Mouse (Mus musculus) embryonic facial prominence, embryonic 13.5 days (tissue): ENCODE data around the gene Fbxl14. TPM values are rescaled to one million over a fixed set of nuclear protein-coding genes. Genes with fewer than 3 reads are reported as not detected.
A peak's percentile ranks its signal among the peaks of the same experiment; 100 is the strongest.

Experiments
- ATAC-seq: fragments of 200-750 bp; cut with Nextera tagmentation; 2 replicates; pipeline ENCODE4 v1.8.0; 2017; ENCODE audit warnings: low read depth; ENCODE audit not compliant: insufficient number of reproducible peaks, insufficient read depth, low FRiP score, low TSS enrichment
- H3K27ac ChIP-seq: fragments of 300-500 bp; sonication (generic); 2 replicates; pipeline ENCODE4 v1.5.1; 2015; ENCODE audit warnings: moderate library complexity, mild to moderate bottlenecking, inconsistent platforms
- H3K27me3 ChIP-seq: fragments of 300-500 bp; sonication (generic); 2 replicates; pipeline ENCODE4 v1.6.1; 2015; ENCODE audit warnings: mild to moderate bottlenecking, inconsistent platforms
- H3K36me3 ChIP-seq: fragments of 300-500 bp; sonication (generic); 2 replicates; pipeline ENCODE4 v1.6.1; 2015; ENCODE audit warnings: mild to moderate bottlenecking, inconsistent platforms
- H3K4me1 ChIP-seq: fragments of 300-500 bp; sonication (generic); 2 replicates; pipeline ENCODE4 v1.6.1; 2015; ENCODE audit warnings: inconsistent platforms
- H3K4me2 ChIP-seq: fragments of 300-500 bp; sonication (generic); 2 replicates; pipeline ENCODE4 v1.6.1; 2015; ENCODE audit warnings: moderate library complexity, mild to moderate bottlenecking, inconsistent platforms
- H3K4me3 ChIP-seq: fragments of 300-500 bp; sonication (generic); 2 replicates; pipeline ENCODE4 v1.5.1; 2015; ENCODE audit warnings: mild to moderate bottlenecking, inconsistent platforms
- H3K9ac ChIP-seq: fragments of 300-500 bp; sonication (generic); 2 replicates; pipeline ENCODE4 v1.6.1; 2015; ENCODE audit warnings: mild to moderate bottlenecking, inconsistent platforms
- H3K9me3 ChIP-seq: fragments of 300-500 bp; sonication (generic); 2 replicates; pipeline ENCODE4 v1.6.1; 2016; ENCODE audit warnings: inconsistent platforms
- WGBS: fragments of 180-500 bp; shearing (Covaris S2); methylation state at CpG from one replicate; pipeline ENCODE4 v1.1.7; 2015; ENCODE audit warnings: mixed read lengths; 5-methylcytosine and 5-hydroxymethylcytosine counted together
- polyA plus RNA-seq: library from polyadenylated mRNA; unstranded; fragments of >200 nt; fragmentation: Nextera tagmentation; extraction: Ambion mirVana; gene quantifications from 2 replicates; pipeline ENCODE4 v1.2.1, GENCODE M21; 2015

Fbxl14 gene
- polyA plus RNA-seq, 1 experiment from 2014 or later = 3.8 TPM

DNA sequence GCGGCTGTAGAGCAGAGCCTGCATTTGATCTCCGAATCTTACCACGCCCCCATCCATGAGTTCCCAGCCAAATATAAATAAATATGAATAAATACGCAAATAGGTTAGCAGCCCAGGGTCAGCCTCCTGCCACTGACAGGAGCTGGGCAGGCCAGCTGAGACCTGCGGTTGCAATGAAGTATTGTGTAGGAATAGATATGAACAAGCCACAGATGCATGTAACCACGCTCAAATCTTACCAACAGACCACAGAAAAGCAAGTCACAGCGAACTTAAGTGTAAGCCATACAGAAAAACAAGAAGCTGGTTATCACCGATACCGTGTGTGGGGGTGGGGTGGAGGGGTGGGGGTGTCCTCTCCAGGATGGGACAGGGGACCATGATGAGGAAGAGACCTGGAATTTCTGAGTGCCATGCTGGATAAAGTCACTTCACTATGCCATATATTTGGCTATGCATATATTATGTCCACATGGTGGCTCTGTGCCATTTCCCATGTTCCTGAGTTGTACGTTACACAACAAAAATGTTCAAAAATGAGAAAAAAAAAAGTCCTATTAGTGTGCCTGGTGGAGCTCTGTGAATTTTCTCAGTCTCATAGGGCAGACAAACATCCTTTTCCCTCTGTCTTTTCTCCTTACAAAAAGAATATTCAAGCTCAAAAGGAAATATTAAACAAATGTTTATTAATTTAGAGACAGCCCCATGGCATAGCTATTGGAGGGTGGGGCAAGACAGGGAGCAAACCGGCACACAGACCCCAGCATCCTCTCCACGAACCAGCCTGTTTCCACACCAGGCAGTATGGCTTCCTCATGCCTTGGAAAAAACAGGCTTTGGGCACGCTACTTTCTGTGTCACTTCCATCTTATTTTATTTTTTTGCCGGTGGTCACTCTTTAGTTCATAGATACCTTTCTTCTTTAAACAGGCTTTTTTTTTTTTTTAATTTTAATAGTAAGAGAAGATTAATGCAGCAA lies 28.2 kb upstream of the Fbxl14 start:
- peaks cover 37% of the 10 kb centered on the region for H3K4me1 ChIP-seq
- H3K4me3 ChIP-seq = peak overlapping the region; percentile 41
- H3K36me3 ChIP-seq = no peaks in the 10 kb centered on the region
- no peaks in the 10 kb centered on the region for H3K9me3 ChIP-seq
- 30% methylated on average over 14 of the region's 14 CpGs for WGBS
- ATAC-seq = no peak
- H3K27me3 ChIP-seq = peaks cover 11% of the 10 kb centered on the region
- peak overlapping the region; percentile 75 for H3K4me2 ChIP-seq
- no peak overlapping the region; the same call in 1 of the 2 replicates for H3K27ac ChIP-seq
- H3K9ac ChIP-seq = peak overlapping the region; percentile 56

DNA sequence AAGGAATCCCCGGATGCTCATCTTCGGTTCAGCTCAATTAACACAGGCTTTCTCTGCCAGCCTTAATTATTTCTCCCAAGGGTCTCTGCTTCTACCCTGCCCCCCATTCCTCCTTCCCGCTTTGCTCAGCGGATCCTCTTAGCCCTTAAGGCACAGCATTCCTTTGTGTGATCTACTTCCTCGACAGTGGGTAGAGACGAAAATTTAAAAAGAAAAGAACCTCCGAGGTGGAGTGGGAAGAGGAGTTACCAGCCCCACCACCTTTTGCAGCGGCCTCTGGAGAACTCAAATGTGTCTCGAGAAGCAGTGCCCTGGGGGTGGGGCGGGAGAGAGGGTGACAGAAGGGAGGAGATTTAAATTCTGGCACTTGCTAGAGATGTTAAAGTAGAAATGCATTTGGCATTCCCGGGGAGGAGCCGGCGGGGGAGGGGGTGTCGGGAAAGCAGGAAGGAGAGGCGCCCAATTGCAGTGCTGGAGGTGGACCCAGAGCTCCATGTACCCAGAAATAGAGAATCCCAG lies 27.4 kb upstream of the Fbxl14 start:
- H3K4me1 ChIP-seq = peaks cover 37% of the 10 kb centered on the region
- H3K9me3 ChIP-seq = no peaks in the 10 kb centered on the region
- 0 out of 2 replicates have a peak, but pooled peaks have one; percentile 39 for ATAC-seq
- no peaks in the 10 kb centered on the region for H3K36me3 ChIP-seq
- H3K9ac ChIP-seq = peak overlapping the region; percentile 56
- peak overlapping the region; percentile 78 for H3K27ac ChIP-seq
- peaks cover 11% of the 10 kb centered on the region for H3K27me3 ChIP-seq
- peak overlapping the region; percentile 41 for H3K4me3 ChIP-seq
- peak overlapping the region; percentile 75 for H3K4me2 ChIP-seq
- WGBS = under 1% methylated on average over 15 of the region's 15 CpGs

DNA sequence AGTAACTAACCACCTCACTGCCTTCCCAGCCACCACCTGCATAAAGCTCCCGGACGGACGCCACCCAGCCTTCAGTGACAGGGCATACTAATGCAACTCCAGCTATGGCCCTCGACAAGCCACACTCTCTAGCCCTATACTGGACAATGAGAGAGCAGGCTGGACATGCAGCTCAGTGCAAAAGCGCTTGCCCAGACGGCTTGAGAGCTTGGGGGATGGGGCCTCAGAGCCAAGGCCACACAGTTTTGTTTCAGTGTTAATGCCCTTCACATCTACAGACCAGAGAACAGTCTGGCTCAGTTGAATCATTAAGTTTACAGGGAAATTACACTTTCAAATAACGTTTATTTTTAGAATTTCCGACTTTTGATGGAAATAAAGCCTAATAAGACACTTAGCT lies 21.3 kb upstream of the Fbxl14 start:
- WGBS = 73% methylated on average over 8 of the region's 8 CpGs

DNA sequence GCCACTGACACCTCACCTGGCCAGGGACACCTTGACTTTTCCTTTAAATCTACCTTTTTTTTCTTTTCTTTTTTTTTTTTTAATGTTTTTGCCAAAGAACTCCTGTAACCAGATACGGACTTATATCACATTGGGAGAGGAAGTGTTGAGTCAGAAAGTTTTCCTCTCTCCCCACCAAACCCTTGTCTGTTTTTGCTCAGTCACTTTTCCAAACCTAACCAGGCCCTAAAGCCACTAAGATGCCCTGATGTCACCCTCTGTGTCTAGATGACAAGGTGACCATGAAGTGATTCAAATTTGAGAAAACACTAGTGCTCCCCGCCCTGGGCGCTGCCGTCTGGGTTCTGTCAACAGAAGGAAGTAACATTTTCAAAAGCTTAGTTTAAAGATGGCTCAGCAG lies 20.4 kb upstream of the Fbxl14 start:
- WGBS = 70% methylated on average over 4 of the region's 4 CpGs
- Histone ChIP-seq H3K9me3 (no peaks in the 10 kb centered on the region), H3K9ac (no peak overlapping the region)

More for the DNA sequence above, 21.3 kb upstream of the Fbxl14 start:
- no peaks in the 10 kb centered on the region for H3K9me3 ChIP-seq
- ATAC-seq = no peak
- peaks cover 8% of the 10 kb centered on the region; the same call in 1 of the 2 replicates for H3K4me1 ChIP-seq
- no peak overlapping the region for H3K4me2 ChIP-seq
- no peaks in the 10 kb centered on the region for H3K36me3 ChIP-seq
- no peak overlapping the region for H3K27ac ChIP-seq
- no peak overlapping the region for H3K9ac ChIP-seq
- no peaks in the 10 kb centered on the region for H3K27me3 ChIP-seq
- no peak overlapping the region for H3K4me3 ChIP-seq

DNA sequence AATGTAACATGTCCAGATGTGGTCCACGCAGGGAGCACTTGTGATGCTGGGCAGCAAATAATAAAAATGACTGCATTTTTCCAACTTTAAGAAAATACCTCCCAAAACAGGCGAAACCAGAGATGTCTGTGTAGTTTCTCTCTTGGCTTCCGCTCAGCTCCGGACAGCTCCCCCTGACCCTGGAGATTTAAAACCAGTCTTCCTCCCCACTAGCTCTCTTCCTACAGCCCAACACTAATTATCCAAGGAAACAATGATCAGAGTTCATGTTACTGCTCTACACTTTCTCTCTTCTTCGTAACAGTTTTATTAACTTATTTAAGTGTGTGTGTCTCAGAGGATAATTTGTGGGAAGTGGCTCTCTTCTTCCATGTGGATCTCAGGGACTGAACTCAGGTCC lies 19.1 kb upstream of the Fbxl14 start:
- H3K27ac ChIP-seq = no peak overlapping the region
- no peak for ATAC-seq
- peaks cover 8% of the 10 kb centered on the region; the same call in 1 of the 2 replicates for H3K4me1 ChIP-seq
- no peak overlapping the region for H3K4me2 ChIP-seq
- no peak overlapping the region for H3K4me3 ChIP-seq
- no peaks in the 10 kb centered on the region for H3K27me3 ChIP-seq
- H3K36me3 ChIP-seq = no peaks in the 10 kb centered on the region
- H3K9ac ChIP-seq = no peak overlapping the region
- WGBS = 63% methylated on average over 5 of the region's 5 CpGs
- no peaks in the 10 kb centered on the region for H3K9me3 ChIP-seq

More for the DNA sequence above, 20.4 kb upstream of the Fbxl14 start:
- Histone ChIP-seq H3K4me2 (no peak overlapping the region), H3K27ac (no peak overlapping the region), H3K36me3 (no peaks in the 10 kb centered on the region), H3K4me1 (peaks cover 8% of the 10 kb centered on the region; the same call in 1 of the 2 replicates), H3K27me3 (no peaks in the 10 kb centered on the region), H3K4me3 (no peak overlapping the region)
- no peak for ATAC-seq

DNA sequence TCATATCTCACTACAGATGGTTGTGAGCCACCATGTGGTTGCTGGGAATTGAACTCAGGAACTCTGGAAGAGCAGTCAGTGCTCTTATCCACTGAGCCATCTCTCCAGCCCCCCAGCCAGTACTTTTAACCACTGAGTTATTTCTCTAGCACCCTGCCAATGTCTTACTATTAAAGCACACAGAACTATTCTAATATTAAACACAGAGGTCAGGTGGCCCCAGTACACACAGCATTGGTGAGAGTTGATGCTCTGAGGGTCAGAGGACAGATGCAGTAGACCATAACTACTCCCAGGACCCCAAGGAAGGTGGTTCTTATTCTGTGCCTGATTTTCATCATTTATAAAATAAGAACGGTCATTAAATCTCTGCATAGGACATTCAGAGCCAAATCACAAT lies 13.3 kb upstream of the Fbxl14 start:
- Histone ChIP-seq H3K9me3 (no peaks in the 10 kb centered on the region), H3K9ac (no peak overlapping the region), H3K27ac (no peak overlapping the region), H3K4me2 (no peak overlapping the region), H3K4me1 (no peaks in the 10 kb centered on the region), H3K4me3 (no peak overlapping the region), H3K27me3 (no peaks in the 10 kb centered on the region), H3K36me3 (no peaks in the 10 kb centered on the region)
- no peak for ATAC-seq
- 93% methylated on average over 1 of the region's 1 CpGs for WGBS

DNA sequence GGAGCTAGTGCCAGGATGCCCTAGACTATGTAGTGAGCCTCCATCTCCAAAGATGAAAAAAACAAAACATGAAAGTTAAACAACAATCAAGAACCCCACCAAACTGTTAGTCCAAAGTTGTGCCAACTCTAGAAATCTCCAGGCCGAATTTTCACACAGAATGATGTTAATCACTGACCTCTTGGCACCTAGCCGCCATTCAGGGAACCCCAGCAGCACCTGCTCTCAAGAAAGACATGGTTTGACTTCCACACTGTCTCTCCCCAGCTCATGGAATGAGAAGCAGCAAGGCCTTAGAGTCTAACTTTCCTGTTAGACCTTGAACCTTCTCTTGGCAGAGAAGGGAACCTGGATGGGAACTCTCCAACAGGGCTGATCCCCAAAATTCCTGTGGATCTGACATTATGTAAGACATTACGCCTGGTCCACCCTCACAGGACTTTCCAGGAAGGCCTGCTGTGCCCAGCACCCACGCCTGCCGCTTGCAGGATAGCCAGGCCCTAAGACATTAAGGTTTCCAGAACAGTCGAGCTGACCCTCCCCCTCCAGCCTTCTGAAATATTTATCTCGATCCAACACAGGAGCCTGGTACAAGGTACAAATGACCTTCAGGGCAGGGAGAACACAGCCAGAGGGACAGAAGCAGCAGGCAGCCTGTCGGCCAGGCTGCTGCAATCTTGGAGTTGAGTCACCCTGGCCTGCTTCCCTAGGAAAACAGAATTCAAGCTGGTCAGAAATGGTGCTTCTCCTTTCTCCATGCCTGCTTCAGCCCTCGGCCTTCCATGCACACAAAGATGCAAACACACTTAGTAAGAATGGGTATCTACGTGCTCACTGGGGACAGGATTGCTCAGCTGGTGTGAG lies 12.3 kb upstream of the Fbxl14 start:
- Histone ChIP-seq H3K36me3 (no peaks in the 10 kb centered on the region), H3K27ac (no peak overlapping the region), H3K27me3 (no peaks in the 10 kb centered on the region), H3K9me3 (no peaks in the 10 kb centered on the region), H3K9ac (no peak overlapping the region), H3K4me3 (no peak overlapping the region), H3K4me2 (no peak overlapping the region), H3K4me1 (no peaks in the 10 kb centered on the region)
- 71% methylated on average over 10 of the region's 10 CpGs for WGBS
- ATAC-seq = no peak

DNA sequence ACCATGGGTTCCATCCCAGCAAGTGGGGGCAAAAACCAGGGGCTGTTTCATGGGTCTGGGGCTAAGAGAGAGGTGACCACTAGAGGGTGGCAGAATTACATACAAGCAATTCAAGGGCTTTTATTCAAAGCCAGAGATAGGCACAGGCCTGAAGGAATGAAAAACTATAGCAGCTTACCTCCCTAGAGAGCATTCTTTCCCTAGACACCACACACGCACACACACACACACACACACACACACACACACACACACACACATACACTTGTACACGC lies 11.7 kb upstream of the Fbxl14 start:
- Histone ChIP-seq H3K9me3 (no peaks in the 10 kb centered on the region), H3K9ac (no peak overlapping the region), H3K27ac (no peak overlapping the region), H3K36me3 (no peaks in the 10 kb centered on the region), H3K4me1 (no peaks in the 10 kb centered on the region), H3K27me3 (no peaks in the 10 kb centered on the region), H3K4me2 (no peak overlapping the region), H3K4me3 (no peak overlapping the region)
- 81% methylated on average over 2 of the region's 2 CpGs for WGBS
- no peak for ATAC-seq

DNA sequence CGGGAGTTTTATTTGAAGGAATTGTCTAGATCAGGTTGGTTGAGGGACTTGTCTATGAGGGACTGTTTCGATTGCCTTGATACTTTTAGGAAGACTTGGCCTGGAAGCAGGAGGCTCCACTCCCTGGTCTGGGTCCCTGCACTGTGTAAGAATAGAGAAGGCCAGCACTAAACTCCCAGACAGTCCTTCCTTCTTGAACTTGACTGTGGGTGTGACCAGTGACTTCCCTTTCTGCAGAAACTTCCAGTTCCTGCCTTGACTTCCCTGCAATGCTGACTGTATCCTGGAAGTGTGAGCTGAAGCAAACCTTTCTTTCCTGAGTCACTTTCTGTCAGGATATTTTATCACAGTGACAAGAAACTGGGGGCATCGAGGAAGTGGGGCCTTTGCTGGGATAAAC lies 8.7 kb upstream of the Fbxl14 start:
- H3K9me3 ChIP-seq = no peaks in the 10 kb centered on the region
- H3K27ac ChIP-seq = no peak overlapping the region
- H3K9ac ChIP-seq = no peak overlapping the region
- 85% methylated on average over 3 of the region's 3 CpGs for WGBS
- H3K4me2 ChIP-seq = no peak overlapping the region
- H3K4me1 ChIP-seq = peaks cover 6% of the 10 kb centered on the region
- no peaks in the 10 kb centered on the region for H3K36me3 ChIP-seq
- no peak for ATAC-seq
- no peak overlapping the region for H3K4me3 ChIP-seq
- no peaks in the 10 kb centered on the region for H3K27me3 ChIP-seq

DNA sequence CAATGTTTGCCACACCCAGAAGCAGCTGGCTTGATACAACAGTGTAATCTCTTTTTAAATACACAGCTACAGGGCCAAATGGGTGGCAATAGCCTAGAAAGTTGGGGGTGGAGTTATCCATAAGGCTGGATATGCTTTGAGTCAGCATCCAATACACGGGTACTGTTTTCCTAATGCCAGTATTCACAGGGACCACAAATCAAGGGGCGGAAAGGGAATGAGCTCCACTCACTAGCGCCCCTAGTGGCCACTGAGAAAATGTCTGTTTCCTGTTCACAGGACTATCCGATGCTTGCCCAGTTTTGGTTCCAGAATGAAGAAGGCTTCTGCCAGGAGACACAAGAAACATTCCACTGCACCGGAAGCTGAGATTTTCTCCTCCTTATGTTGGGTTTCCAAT lies 7.3 kb upstream of the Fbxl14 start:
- peaks cover 8% of the 10 kb centered on the region for H3K4me1 ChIP-seq
- H3K4me2 ChIP-seq = no peak overlapping the region
- H3K36me3 ChIP-seq = no peaks in the 10 kb centered on the region
- no peaks in the 10 kb centered on the region for H3K9me3 ChIP-seq
- H3K27me3 ChIP-seq = no peaks in the 10 kb centered on the region
- no peak overlapping the region for H3K4me3 ChIP-seq
- no peak overlapping the region for H3K9ac ChIP-seq
- ATAC-seq = no peak
- 31% methylated on average over 5 of the region's 5 CpGs for WGBS
- no peak overlapping the region for H3K27ac ChIP-seq

DNA sequence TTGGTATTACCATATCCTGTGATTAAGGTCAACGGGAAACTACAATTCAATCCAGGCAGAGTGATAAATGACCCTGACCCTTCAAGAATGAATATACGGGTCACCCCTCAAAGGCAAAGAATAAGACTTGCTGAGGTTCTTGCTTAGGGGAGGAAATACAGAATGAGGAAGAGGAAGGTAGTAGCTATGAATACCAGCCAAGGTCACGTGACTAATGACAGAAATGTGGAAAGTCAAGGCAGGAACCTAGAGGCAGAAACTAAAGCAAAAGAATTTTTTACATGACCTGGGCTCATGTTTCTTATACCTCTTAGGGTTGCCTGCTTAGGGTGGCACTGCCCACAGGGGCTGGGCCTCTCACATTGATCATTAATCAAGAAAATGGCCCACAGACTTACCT lies 6.8 kb upstream of the Fbxl14 start:
- no peak overlapping the region for H3K4me2 ChIP-seq
- H3K27me3 ChIP-seq = no peaks in the 10 kb centered on the region
- H3K4me3 ChIP-seq = no peak overlapping the region
- no peak for ATAC-seq
- no peaks in the 10 kb centered on the region for H3K36me3 ChIP-seq
- H3K9me3 ChIP-seq = no peaks in the 10 kb centered on the region
- H3K4me1 ChIP-seq = peaks cover 14% of the 10 kb centered on the region
- no peak overlapping the region for H3K27ac ChIP-seq
- no peak overlapping the region for H3K9ac ChIP-seq
- 84% methylated on average over 3 of the region's 3 CpGs for WGBS
